In genomic region chr5:29629941-29630340, GRCm38 (mm10) we compare ENCODE assay signal across 21 mouse cellular contexts.
DNase-seq lines count a peak whose midpoint lies in the region; TF ChIP-seq lines count a peak whose summit lies in the region.
"Had no signal": no experiment of that assay in that cellular context is flagged by ENCODE, and none has a peak within 500 bp of the region (broad histone marks: within the 10 kb centered on the region; RNA-seq: fewer than 3 reads in every experiment).

No protein-coding gene starts in this region.

- peak; percentile 23 for DNase-seq in brain, embryonic 14.5 days (ENCODE audit: low read depth)
- no peak for DNase-seq in left cerebral cortex, adult 9 months (ENCODE audit: low spot score in 2 of 2)
- DNase-seq in right cerebral cortex, adult 18-20 months, result no peak
- no peak for DNase-seq in adipocyte (ENCODE audit: low spot score)
- DNase-seq: adrenal gland, adult 2 months; adrenal gland, adult 8-10 months; adrenal gland, postnatal 10 days; adrenal gland, postnatal 14 days; adrenal gland, postnatal 25 days; adrenal gland, postnatal 36 days; B cell, adult 2 months; cerebellum, adult 11 months; cerebellum, adult 11-12 months; cerebellum, adult 18-20 months; cerebellum, adult 2 months; cerebellum, adult 8-10 months; cerebellum, adult 9-10 months had no signal

- H3K36me3 ChIP-seq in C2C12 (ENCODE audit: control insufficient read depth, insufficient read depth) (peaks cover 44% of the 10 kb centered on the region), myocyte (ENCODE audit: control insufficient read depth, insufficient read depth) (peaks cover 34% of the 10 kb centered on the region)

- TF ChIP-seq CTCF in C2C12 (IDR thresholded peaks at IDR 0.05; ENCODE audit: control insufficient read depth, insufficient read depth, insufficient read length), result no peak
- TF ChIP-seq CTCF in brain, embryonic 14.5 days (IDR thresholded peaks at IDR 0.05; ENCODE audit: borderline replicate concordance, extremely low read depth, insufficient read depth, insufficient read length), result no peak

- H3K4me2 ChIP-seq in myocyte (ENCODE audit: low read depth), result no peak overlapping the region

- no peaks in the 10 kb centered on the region for H3K79me3 ChIP-seq in C2C12 (ENCODE audit: low read depth)

- H3K27me3 ChIP-seq in C2C12 (ENCODE audit: control insufficient read depth, insufficient read depth, insufficient read length) (no peaks in the 10 kb centered on the region), myocyte (ENCODE audit: control insufficient read depth, insufficient read depth, insufficient read length) (no peaks in the 10 kb centered on the region)
- H3K27me3 ChIP-seq: CH12.LX, Patski had no signal

- H3K4me3 ChIP-seq in C2C12 (ENCODE audit: insufficient read depth, poor library complexity, severe bottlenecking) (no peak overlapping the region), myocyte (no peak overlapping the region)

- no peak for TF ChIP-seq POLR2A in brain, embryonic 14.5 days (IDR thresholded peaks at IDR 0.05; ENCODE audit: borderline replicate concordance, extremely low read depth, insufficient read depth, insufficient read length, poor library complexity, severe bottlenecking)
- no peak for TF ChIP-seq POLR2A in myocyte (IDR thresholded peaks at IDR 0.05; ENCODE audit: insufficient read length, low read depth)

- H3K79me2 ChIP-seq in C2C12 (ENCODE audit: control insufficient read depth, insufficient read depth), result no peaks in the 10 kb centered on the region
- H3K79me2 ChIP-seq in myocyte (ENCODE audit: control insufficient read depth, insufficient read depth), result no peaks in the 10 kb centered on the region

- H3ac ChIP-seq in C2C12 (ENCODE audit: control insufficient read depth, insufficient read length, low read depth) (no peak overlapping the region), myocyte (ENCODE audit: control insufficient read depth, insufficient read length) (no peak overlapping the region)

TF ChIP-seq in C2C12, 6 proteins besides CTCF, POLR2A, EP300 and RAD21:
- TF ChIP-seq MYOD1 (IDR thresholded peaks at IDR 0.05; ENCODE audit: control insufficient read depth, insufficient read length, low read depth), result peak; percentile 86
- no peak for TF ChIP-seq MYOG (IDR thresholded peaks at IDR 0.05; ENCODE audit: control insufficient read depth, extremely low read depth, insufficient read length)

TF ChIP-seq in myocyte, 11 proteins besides CTCF, POLR2A, EP300 and RAD21:
- TF ChIP-seq MYOD1 (IDR thresholded peaks at IDR 0.05; ENCODE audit: control insufficient read depth in 1 of 3, insufficient read length in 2 of 3, low read depth in 2 of 3), result peak; percentile 74 to 83 (median 77)
- TF ChIP-seq SRF (IDR thresholded peaks at IDR 0.05; ENCODE audit: control insufficient read depth, insufficient read length, low read depth), result no peak
- no peak for TF ChIP-seq CEBPB (IDR thresholded peaks at IDR 0.05; ENCODE audit: insufficient read depth, poor library complexity, severe bottlenecking)
